Mouse (Mus musculus): ENCODE results near the gene Gm3376.
"Not testable (repeated sequence)": the region's sequence is repeated elsewhere in the genome, so short reads cannot be mapped to it uniquely, and the experiment has no call there.

Gm3376 gene

GRCm38 (mm10) chrY:3771373-3771772, at the start of gene Gm3376:
Gene Gm3376 (plus strand): TSS chrY:3771673.
- not testable (repeated sequence) for DNase-seq (ENCODE audit: low read depth in 1 of 2, low spot score in 2 of 2)

Measured in monocyte, adult 2 months (primary cell).